Mouse (Mus musculus) 416B (cell line): Measurements from ENCODE around the gene Nell1.

ENCODE experiments used
- DNase-seq: peaks from one replicate; pipeline ENCODE4 v3.0.0; 2011; ENCODE audit warnings: low read depth

Gene Nell1

GRCm38 (mm10) chr7:50260016-50260415 lies 285.4 kb downstream of the Nell1 start:
- DNase-seq = no peak

- no peak for DNase-seq
Observed at GRCm38 (mm10) chr7:50295508-50295907, 320.8 kb downstream of the Nell1 start.

DNA sequence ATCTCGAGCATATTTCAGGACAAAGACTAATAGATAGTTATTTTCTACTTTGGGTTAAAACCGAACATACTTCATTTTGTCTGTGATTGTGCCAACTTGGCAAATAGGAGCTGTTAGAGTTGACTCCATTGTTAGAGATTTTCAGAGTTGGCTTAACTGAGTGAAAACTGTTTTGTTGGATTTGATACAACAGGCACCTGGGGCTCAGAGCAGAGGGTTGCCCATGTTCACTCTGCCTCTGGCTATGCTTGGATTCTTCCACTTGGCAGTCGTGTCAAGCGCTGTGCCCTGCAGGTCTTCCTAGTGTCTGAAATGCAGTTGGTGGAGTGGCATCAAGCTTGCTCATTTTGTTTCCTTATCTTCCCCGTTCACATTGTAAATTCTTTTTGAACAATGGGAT lies 363.6 kb downstream of the Nell1 start:
- no peak for DNase-seq

- no peak for DNase-seq
Observed at GRCm38 (mm10) chr7:50338757-50339156, 364.1 kb downstream of the Nell1 start.

DNA sequence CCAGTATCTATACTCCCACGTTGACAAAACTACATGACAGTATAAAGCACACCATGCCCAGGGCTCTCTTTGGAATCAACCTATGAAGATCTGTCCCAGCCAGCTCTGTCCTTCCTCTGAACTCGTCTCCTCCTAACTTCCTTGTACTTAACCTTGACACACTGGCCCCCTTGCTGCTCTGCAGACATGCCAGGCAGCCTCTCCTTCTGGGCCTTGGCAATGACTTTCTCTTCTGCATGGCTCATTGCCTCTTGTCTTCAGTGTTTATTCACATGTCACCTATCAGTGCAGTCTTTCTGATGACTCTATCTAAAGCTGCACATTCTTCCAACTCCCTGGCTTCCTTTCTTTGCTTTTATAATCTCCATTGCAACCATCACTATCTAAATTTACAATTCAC lies 376.9 kb downstream of the Nell1 start:
- DNase-seq = no peak

DNA sequence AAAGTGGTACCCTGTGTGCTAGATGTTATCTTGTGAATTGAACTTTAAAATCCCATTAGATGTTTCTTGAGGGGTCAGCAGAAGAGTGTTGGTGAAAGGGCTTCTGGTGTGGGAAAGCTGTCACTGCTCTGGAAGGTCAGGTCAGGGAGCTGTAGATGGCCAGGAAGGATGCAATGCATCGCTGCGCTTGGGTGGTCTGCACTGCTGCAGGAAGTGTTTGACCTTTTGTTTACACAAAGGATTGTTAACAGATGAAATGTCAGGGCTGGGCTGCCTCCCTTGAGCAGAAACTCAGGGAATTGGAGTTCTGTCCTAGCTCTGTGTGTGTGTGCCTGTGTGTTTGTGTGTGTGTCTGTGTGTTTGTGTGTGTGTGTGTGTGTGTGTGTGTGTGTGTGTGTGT lies 382.5 kb downstream of the Nell1 start:
- no peak for DNase-seq

GRCm38 (mm10) chr7:50362039-50362438 lies 387.4 kb downstream of the Nell1 start:
- DNase-seq = no peak

GRCm38 (mm10) chr7:50374876-50375275 lies 400.2 kb downstream of the Nell1 start:
- DNase-seq = no peak

DNA sequence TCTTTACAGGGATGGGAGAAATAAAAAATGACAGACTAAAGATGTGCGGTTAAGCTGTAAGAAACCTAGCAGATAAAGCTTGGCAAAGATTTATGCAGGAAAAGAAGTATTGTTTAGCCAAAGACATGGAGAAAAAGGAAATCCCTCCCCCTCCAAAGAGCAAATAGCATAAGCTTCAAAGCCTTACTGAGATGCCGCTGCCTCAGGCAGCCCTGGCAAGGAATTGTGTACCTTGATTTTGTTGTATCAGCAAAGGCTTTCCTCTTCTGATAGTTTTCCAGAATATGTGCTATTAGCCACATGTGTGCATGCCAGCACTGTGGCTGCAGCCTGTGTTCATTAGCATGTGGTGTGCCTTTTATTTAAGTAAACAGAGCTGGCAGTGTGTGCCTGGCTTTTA lies 435.8 kb downstream of the Nell1 start:
- no peak for DNase-seq

GRCm38 (mm10) chr7:50419976-50420375 lies 445.3 kb downstream of the Nell1 start:
- no peak for DNase-seq

GRCm38 (mm10) chr7:50422422-50423195 lies 447.9 kb downstream of the Nell1 start:
- DNase-seq = no peak

- no peak for DNase-seq
Observed at GRCm38 (mm10) chr7:50429725-50430124, 455.1 kb downstream of the Nell1 start.

- no peak for DNase-seq
Observed at GRCm38 (mm10) chr7:50441237-50441636, 466.6 kb downstream of the Nell1 start.

GRCm38 (mm10) chr7:50447316-50447715 lies 472.7 kb downstream of the Nell1 start:
- DNase-seq = no peak

GRCm38 (mm10) chr7:50467742-50468141 lies 493.1 kb downstream of the Nell1 start:
- DNase-seq = no peak

DNA sequence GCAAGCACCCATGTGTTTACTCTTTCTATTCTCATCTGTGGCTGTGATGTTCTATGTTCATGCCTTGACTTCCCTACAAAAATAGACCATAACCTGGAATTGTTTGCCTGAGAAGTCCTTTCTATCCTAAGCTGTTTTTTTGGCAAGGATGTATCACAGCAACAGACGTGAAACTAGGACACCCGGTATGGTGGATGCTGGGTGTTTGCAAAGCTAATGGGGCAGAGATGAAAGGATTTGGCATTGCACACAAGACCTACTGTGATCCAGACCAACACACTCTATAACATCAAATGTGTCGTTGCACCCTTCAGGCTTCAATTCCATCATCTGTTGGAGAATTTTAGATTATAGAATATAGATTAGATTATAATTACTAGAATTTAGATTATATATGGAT lies 495.9 kb downstream of the Nell1 start:
- no peak for DNase-seq

DNA sequence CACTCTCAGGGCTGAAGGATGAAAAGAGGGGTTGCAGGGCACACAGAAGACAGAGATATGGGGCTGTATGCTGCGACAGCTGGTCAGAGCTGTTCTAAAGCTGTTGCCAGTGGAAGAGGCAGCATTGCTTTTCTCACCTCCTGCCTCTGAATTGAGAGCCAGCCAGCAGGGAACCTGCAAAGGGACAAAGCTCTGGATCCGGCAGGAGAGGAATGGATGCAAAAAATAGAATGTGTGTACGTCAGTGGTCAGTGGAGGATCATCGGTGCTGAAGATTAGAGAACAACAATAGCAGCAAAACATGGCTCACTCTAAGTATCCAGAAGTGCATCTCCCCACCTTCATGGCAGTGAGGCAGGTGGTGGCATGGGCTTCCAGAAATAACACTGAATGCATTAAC lies 507.3 kb downstream of the Nell1 start:
- DNase-seq = no peak

DNA sequence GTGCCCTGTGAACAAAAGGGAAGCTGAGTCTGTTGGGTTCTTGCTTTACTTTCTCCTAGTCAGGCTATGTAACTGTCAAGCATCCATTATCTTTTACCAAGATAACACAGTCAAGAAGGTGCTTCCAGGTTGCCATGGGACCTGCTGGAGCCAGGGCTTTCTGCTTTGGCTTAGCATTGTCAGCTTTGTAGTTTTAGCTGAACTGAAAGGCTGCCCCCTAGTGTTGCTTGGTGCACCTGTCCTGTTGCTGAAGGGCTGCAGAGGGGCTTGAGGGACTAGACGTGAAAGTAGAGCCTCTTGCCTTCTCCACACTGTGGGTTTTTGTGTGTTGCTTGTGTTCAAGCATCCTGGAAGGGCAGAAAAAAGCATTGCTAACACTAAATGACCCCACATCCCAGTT lies 510.6 kb downstream of the Nell1 start:
- no peak for DNase-seq

GRCm38 (mm10) chr7:50486884-50487420 lies 512.3 kb downstream of the Nell1 start:
- no peak for DNase-seq

- no peak for DNase-seq
Observed at GRCm38 (mm10) chr7:50501562-50501961, 526.9 kb downstream of the Nell1 start.

- DNase-seq = no peak
Observed at GRCm38 (mm10) chr7:50507047-50507446, 532.4 kb downstream of the Nell1 start.

DNA sequence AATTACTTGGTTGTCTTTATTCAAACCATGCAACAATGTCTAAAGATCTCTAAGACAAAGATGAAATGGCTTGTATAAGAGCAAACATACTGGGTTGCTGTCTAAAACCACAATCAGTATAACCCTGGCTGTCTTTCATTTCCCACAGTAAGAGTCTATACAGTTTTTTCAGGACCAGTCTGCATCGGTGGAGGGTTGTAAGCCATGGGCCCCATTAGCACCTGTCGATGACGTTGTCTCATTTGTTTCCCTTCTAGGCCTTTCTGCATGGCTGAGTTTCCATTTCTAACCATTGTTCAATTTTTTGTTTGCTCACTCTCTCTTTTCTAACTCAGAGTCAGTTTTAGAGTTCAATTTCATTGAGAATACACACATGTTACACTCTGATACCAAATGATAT lies 540.2 kb downstream of the Nell1 start:
- no peak for DNase-seq

GRCm38 (mm10) chr7:50516681-50517080 lies 542.0 kb downstream of the Nell1 start:
- DNase-seq = no peak

DNA sequence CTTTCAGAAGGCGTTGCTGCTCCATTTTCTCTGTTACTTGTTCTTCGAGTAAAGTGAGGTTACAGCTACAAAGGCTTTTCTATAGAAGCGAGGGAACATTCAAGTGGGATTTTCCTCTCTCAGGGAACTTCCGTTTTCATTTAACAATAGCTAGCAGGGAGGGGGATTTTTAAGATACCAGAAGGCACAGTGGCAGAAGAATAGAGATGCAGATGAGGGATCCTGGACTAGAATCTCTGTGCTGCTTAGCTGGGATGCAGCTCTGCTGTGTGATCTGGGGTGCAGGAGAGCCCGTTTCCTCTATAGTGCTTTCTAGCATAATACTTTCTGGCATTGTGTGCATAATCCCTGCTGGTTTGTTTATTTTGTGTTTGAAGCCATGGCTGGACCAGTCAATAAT lies 568.7 kb downstream of the Nell1 start:
- no peak for DNase-seq
